Mouse (Mus musculus) MEL (cell line): ENCODE measurements around the gene Hist1h2ak.
A peak's percentile ranks its signal among the peaks of the same experiment; 100 is the strongest.

Experiments
- CHD1 ChIP-seq: IDR thresholded peaks from 2 replicates; pipeline ENCODE4 v1.6.1; 2012; ENCODE audit warnings: low read depth, mild to moderate bottlenecking, inconsistent platforms, low read length, improper control_type of control experiment
- CTCF ChIP-seq, 3 experiments: IDR thresholded peaks in 2 of 3; conservative IDR thresholded peaks in 1 of 3; 2 replicates each; pipeline ENCODE4 v1.5.1; 2011 to 2012; ENCODE audit warnings: low read length in 3 of 3, low read depth in 2 of 3, mild to moderate bottlenecking in 2 of 3, improper control_type of control experiment in 1 of 3, inconsistent platforms in 1 of 3, mixed read lengths in 1 of 3, moderate library complexity in 1 of 3; ENCODE audit not compliant: control insufficient read depth in 1 of 3, insufficient read depth in 1 of 3, poor library complexity in 1 of 3, severe bottlenecking in 1 of 3
- MAZ ChIP-seq: IDR thresholded peaks from 2 replicates; pipeline ENCODE4 v1.6.1; 2012; ENCODE audit warnings: low read depth, mild to moderate bottlenecking, inconsistent platforms, low read length, improper control_type of control experiment
- MXI1 ChIP-seq: IDR thresholded peaks from 2 replicates; pipeline ENCODE4 v1.6.1; 2011; ENCODE audit warnings: mild to moderate bottlenecking, low read depth, low read length, improper control_type of control experiment
- POLR2A ChIP-seq, 2 experiments: IDR thresholded peaks; 2 replicates each; pipeline ENCODE4 v1.6.1; 2011 to 2012; ENCODE audit warnings: low read length in 2 of 2, mild to moderate bottlenecking in 2 of 2, control low read depth in 1 of 2, improper control_type of control experiment in 1 of 2, low read depth in 1 of 2, moderate library complexity in 1 of 2; ENCODE audit not compliant: control insufficient read depth in 1 of 2, insufficient read depth in 1 of 2, poor library complexity in 1 of 2
- POLR2AphosphoS2 ChIP-seq: IDR thresholded peaks from 2 replicates; pipeline ENCODE4 v1.6.1; 2011; ENCODE audit warnings: low read length, improper control_type of control experiment
- UBTF ChIP-seq: IDR thresholded peaks from 2 replicates; pipeline ENCODE4 v1.6.1; 2012; ENCODE audit warnings: low read depth, mild to moderate bottlenecking, inconsistent platforms, low read length, improper control_type of control experiment, moderate library complexity, borderline replicate concordance; ENCODE audit not compliant: insufficient read depth
- USF2 ChIP-seq, 2 experiments: IDR thresholded peaks; 2 replicates each; pipeline ENCODE4 v1.6.1; 2011 to 2012; ENCODE audit warnings: improper control_type of control experiment in 2 of 2, low read length in 2 of 2, borderline replicate concordance in 1 of 2, inconsistent platforms in 1 of 2, low read depth in 1 of 2, mild to moderate bottlenecking in 1 of 2; ENCODE audit not compliant: insufficient read depth in 1 of 2
- ZC3H11A ChIP-seq: IDR thresholded peaks from 2 replicates; pipeline ENCODE4 v1.6.1; 2012; ENCODE audit warnings: low read depth, mild to moderate bottlenecking, inconsistent platforms, low read length, improper control_type of control experiment
- ZMIZ1 ChIP-seq: IDR thresholded peaks from 2 replicates; pipeline ENCODE4 v1.6.1; 2012; ENCODE audit warnings: low read depth, mild to moderate bottlenecking, inconsistent platforms, low read length, improper control_type of control experiment, moderate library complexity
- ZNF384 ChIP-seq: IDR thresholded peaks from 2 replicates; pipeline ENCODE4 v1.6.1; 2012; ENCODE audit warnings: low read depth, mild to moderate bottlenecking, inconsistent platforms, low read length, improper control_type of control experiment

DNA sequence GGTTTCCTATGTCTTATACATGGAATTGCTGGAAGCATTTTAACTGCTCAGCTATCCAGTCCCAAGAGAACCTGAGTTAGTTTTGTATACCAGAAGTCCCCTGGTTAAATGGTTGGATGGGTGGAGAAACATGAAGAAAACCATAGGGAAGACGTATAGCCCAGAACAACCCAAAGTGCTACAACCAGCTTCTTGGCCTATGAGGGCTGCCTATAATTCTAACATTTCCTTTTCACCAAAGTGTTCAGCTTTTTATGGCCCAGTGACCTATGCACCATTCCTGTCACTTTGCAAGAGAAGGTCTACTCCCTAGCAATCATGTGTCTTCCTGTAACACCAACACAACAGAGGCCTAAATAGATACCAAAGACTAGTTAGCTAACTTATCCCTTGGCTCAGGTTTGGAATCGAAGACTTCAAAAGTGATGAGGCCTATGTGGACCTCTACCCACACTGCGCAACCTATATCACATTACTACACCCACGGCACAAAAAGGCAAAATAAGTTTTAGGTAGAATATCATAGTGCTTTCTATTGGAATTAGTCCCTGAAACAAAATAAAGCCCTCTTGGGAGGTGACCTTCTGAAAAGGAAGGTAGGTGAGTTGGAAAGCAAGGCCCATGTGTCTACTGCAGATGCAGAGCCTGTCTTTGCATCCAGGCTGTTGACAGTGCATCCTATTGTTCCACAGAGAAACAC is 35.1 kb downstream of the Hist1h2ak start:
- TF ChIP-seq CHD1 (no peak), POLR2AphosphoS2 (no peak), ZMIZ1 (no peak), CTCF (IDR thresholded peaks at IDR 0.05 in 2 of 3, conservative IDR thresholded peaks at IDR 0.05 in 1 of 3; ENCODE audit: control insufficient read depth in 1 of 3, insufficient read depth in 1 of 3, low read depth in 2 of 3, low read length in 3 of 3, poor library complexity in 1 of 3, severe bottlenecking in 1 of 3) (no peak), UBTF (no peak), POLR2A (IDR thresholded peaks at IDR 0.05; ENCODE audit: control insufficient read depth in 1 of 2, insufficient read depth in 1 of 2, low read depth in 1 of 2, low read length in 2 of 2, poor library complexity in 1 of 2) (peak in 1 of 2 experiments; percentile 88; a peak in 2 of 4 replicates), USF2 (IDR thresholded peaks at IDR 0.05; ENCODE audit: borderline replicate concordance in 1 of 2, insufficient read depth in 1 of 2, low read depth in 1 of 2, low read length in 2 of 2) (no peak), ZC3H11A (no peak), MXI1 (no peak), ZNF384 (no peak), MAZ (no peak)
